Mouse (Mus musculus) limb, embryonic 11.5 days (tissue): ENCODE data around the gene Rin3. TPM values are rescaled to one million over a fixed set of nuclear protein-coding genes. Genes with fewer than 3 reads are reported as not detected.
A peak's percentile ranks its signal among the peaks of the same experiment; 100 is the strongest.

Experiments used
- ATAC-seq: fragments of 200-750 bp; cut with Nextera tagmentation; 2 replicates; pipeline ENCODE4 v1.8.0; 2017; ENCODE audit warnings: low read depth; ENCODE audit not compliant: insufficient number of reproducible peaks, low FRiP score, low TSS enrichment
- DNase-seq: peaks from one replicate; pipeline ENCODE4 v3.0.0-alpha.2; 2015; ENCODE audit warnings: low spot score
- H3K27ac ChIP-seq: fragments of 300-500 bp; sonication (generic); replicated peaks from 2 replicates; pipeline ENCODE4 v1.5.1; 2014; ENCODE audit warnings: low read depth, mild to moderate bottlenecking, low read length
- H3K27me3 ChIP-seq: fragments of 300-500 bp; sonication (generic); 2 replicates; pipeline ENCODE4 v1.6.1; 2014; ENCODE audit warnings: mild to moderate bottlenecking, low read length, mixed read lengths; ENCODE audit not compliant: control insufficient read depth, insufficient read depth
- H3K36me3 ChIP-seq: fragments of 300-500 bp; sonication (generic); 2 replicates; pipeline ENCODE4 v1.6.1; 2014; ENCODE audit warnings: mild to moderate bottlenecking, low read length, moderate library complexity, mixed read lengths; ENCODE audit not compliant: control insufficient read depth, insufficient read depth
- H3K4me1 ChIP-seq: fragments of 300-500 bp; sonication (generic); 2 replicates; pipeline ENCODE4 v1.6.1; 2014; ENCODE audit warnings: low read length, mixed read lengths; ENCODE audit not compliant: control insufficient read depth, insufficient read depth
- H3K4me2 ChIP-seq: fragments of 300-500 bp; sonication (generic); 2 replicates; pipeline ENCODE4 v1.6.1; 2014; ENCODE audit warnings: low read depth, mild to moderate bottlenecking, moderate library complexity; ENCODE audit not compliant: severe bottlenecking
- H3K4me3 ChIP-seq: fragments of 300-500 bp; sonication (generic); 2 replicates; pipeline ENCODE4 v1.5.1; 2014; ENCODE audit warnings: low read depth, low read length
- H3K9ac ChIP-seq: fragments of 300-500 bp; sonication (generic); 2 replicates; pipeline ENCODE4 v1.6.1; 2014; ENCODE audit warnings: mild to moderate bottlenecking, low read length
- H3K9me3 ChIP-seq: fragments of 300-500 bp; sonication (generic); 2 replicates; pipeline ENCODE4 v1.6.1; 2016; ENCODE audit warnings: low read length; ENCODE audit not compliant: control insufficient read depth
- WGBS: fragments of 180-500 bp; shearing (Covaris S2); extraction: QIAGEN DNeasy Blood & Tissue Kit; methylation state at CpG from one replicate; pipeline ENCODE4 v1.1.7; 2014; 5-methylcytosine and 5-hydroxymethylcytosine counted together
- polyA plus RNA-seq: library from polyadenylated mRNA; unstranded; fragments of >200 nt; fragmentation: Nextera tagmentation; extraction: Ambion mirVana; gene quantifications from 2 replicates; pipeline ENCODE4 v1.2.1, GENCODE M21; 2014

The Rin3 gene
- polyA plus RNA-seq, 1 experiment from 2014 or later: 4.2 TPM

DNA sequence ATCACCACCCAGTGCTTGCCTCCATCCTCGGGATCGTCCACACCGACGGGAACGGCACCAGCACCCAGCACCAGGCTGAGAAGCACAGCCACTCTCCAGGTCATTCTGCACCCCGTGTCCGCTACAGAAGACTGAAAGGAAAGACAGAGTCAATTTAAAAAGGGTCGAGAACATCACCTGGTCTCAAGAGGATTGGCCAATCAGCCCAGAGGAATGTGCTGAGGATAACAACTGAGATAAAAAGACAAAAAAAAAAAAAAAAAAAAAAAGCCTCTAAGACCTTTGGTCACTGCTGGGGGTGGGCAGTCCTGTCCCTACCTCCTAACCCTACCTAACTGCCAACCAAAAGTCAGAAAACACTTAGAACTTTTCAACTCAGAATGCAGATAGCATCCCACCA is 140.8 kb downstream of the Rin3 start:
- ATAC-seq (no peak), DNase-seq (no peak)
- Histone ChIP-seq H3K4me1 (no peaks in the 10 kb centered on the region), H3K9me3 (no peaks in the 10 kb centered on the region), H3K36me3 (no peaks in the 10 kb centered on the region), H3K27me3 (no peaks in the 10 kb centered on the region), H3K4me2 (no peak overlapping the region), H3K9ac (no peak overlapping the region), H3K27ac (no peak overlapping the region), H3K4me3 (no peak overlapping the region)
- WGBS: 91% methylated on average over 8 of the region's 8 CpGs

DNA sequence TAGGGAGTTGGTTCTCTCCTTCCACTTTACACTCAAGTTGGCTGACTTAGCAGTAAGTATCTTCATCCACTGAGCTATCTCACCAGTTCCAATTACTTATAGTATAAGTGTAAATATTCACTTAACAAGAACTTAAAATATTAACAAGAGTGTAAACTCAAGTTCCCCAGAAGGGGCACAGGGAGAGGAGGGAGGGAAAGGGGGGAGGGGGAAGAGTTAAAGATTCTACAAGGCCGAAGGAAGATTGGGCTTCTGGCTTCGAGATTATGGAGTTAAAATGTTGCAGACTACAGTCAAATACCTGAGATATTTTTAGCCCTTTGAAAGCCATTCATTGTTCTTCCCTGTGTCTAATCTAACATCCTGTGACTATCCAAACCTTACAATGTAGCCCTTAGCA is 141.6 kb downstream of the Rin3 start:
- Histone ChIP-seq H3K27ac (no peak overlapping the region), H3K4me3 (no peak overlapping the region), H3K27me3 (no peaks in the 10 kb centered on the region), H3K9me3 (no peaks in the 10 kb centered on the region), H3K4me2 (no peak overlapping the region), H3K9ac (no peak overlapping the region), H3K36me3 (no peaks in the 10 kb centered on the region), H3K4me1 (no peaks in the 10 kb centered on the region)
- ATAC-seq (no peak), DNase-seq (no peak)
- 75% methylated on average over 2 of the region's 2 CpGs for WGBS

GRCm38 (mm10) chr12:102425048-102425578 is 142.3 kb downstream of the Rin3 start:
- Histone ChIP-seq H3K36me3 (no peaks in the 10 kb centered on the region), H3K27ac (no peak overlapping the region), H3K4me3 (no peak overlapping the region), H3K4me1 (no peaks in the 10 kb centered on the region), H3K9ac (no peak overlapping the region), H3K27me3 (no peaks in the 10 kb centered on the region), H3K9me3 (no peaks in the 10 kb centered on the region), H3K4me2 (no peak overlapping the region)
- DNase-seq (no peak), ATAC-seq (no peak)
- WGBS: 64% methylated on average over 4 of the region's 4 CpGs

- 95% methylated on average over 7 of the region's 7 CpGs for WGBS
- DNase-seq: no peak
Observed at GRCm38 (mm10) chr12:102426285-102426684, 143.4 kb downstream of the Rin3 start.

GRCm38 (mm10) chr12:102429656-102430055 is 146.8 kb downstream of the Rin3 start:
- Histone ChIP-seq H3K9me3 (no peaks in the 10 kb centered on the region), H3K9ac (no peak overlapping the region), H3K27ac (no peak overlapping the region), H3K27me3 (no peaks in the 10 kb centered on the region), H3K4me2 (no peak overlapping the region), H3K4me3 (no peak overlapping the region), H3K36me3 (no peaks in the 10 kb centered on the region), H3K4me1 (no peaks in the 10 kb centered on the region)
- 95% methylated on average over 5 of the region's 5 CpGs for WGBS
- DNase-seq (no peak), ATAC-seq (no peak)

More at GRCm38 (mm10) chr12:102426285-102426684, 143.4 kb downstream of the Rin3 start:
- peak; percentile 9; the same call in 1 of the 2 replicates for ATAC-seq
- no peaks in the 10 kb centered on the region for H3K36me3 ChIP-seq
- no peaks in the 10 kb centered on the region for H3K9me3 ChIP-seq
- no peaks in the 10 kb centered on the region for H3K27me3 ChIP-seq
- H3K9ac ChIP-seq: no peak overlapping the region
- no peak overlapping the region for H3K4me3 ChIP-seq
- no peak overlapping the region for H3K4me2 ChIP-seq
- no peak overlapping the region for H3K27ac ChIP-seq
- H3K4me1 ChIP-seq: no peaks in the 10 kb centered on the region

DNA sequence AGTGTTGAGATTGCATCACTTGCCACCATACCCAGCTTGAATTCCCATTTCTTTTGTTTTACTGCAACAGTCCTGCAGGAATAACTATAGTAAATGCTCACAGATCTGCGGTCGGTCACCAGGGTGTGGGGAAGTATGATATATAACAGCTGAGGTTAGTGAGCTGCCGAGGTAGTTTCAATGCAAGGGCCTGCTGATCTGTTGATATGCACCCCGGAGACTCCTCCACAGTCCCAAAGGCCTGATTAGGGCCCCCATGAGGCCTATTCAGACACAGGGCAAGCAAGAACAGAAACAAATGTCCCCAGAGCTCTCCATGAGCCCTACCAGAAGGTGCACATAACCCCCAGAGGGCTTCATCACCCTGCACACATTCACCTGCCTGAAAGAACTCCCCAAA is 147.4 kb downstream of the Rin3 start:
- WGBS: 93% methylated on average over 4 of the region's 4 CpGs
- H3K27me3 ChIP-seq: no peaks in the 10 kb centered on the region
- DNase-seq (no peak), ATAC-seq (no peak)
- no peaks in the 10 kb centered on the region for H3K4me1 ChIP-seq
- H3K4me3 ChIP-seq: no peak overlapping the region
- H3K9me3 ChIP-seq: no peaks in the 10 kb centered on the region
- no peaks in the 10 kb centered on the region for H3K36me3 ChIP-seq
- no peak overlapping the region for H3K4me2 ChIP-seq
- H3K27ac ChIP-seq: no peak overlapping the region
- H3K9ac ChIP-seq: no peak overlapping the region

GRCm38 (mm10) chr12:102432238-102432637 is 149.4 kb downstream of the Rin3 start:
- no peak overlapping the region for H3K4me2 ChIP-seq
- no peak overlapping the region for H3K27ac ChIP-seq
- H3K27me3 ChIP-seq: no peaks in the 10 kb centered on the region
- 84% methylated on average over 12 of the region's 12 CpGs for WGBS
- ATAC-seq: no peak
- no peaks in the 10 kb centered on the region for H3K4me1 ChIP-seq
- DNase-seq: no peak
- H3K36me3 ChIP-seq: no peaks in the 10 kb centered on the region
- H3K9ac ChIP-seq: no peak overlapping the region
- H3K9me3 ChIP-seq: no peaks in the 10 kb centered on the region
- no peak overlapping the region for H3K4me3 ChIP-seq

DNA sequence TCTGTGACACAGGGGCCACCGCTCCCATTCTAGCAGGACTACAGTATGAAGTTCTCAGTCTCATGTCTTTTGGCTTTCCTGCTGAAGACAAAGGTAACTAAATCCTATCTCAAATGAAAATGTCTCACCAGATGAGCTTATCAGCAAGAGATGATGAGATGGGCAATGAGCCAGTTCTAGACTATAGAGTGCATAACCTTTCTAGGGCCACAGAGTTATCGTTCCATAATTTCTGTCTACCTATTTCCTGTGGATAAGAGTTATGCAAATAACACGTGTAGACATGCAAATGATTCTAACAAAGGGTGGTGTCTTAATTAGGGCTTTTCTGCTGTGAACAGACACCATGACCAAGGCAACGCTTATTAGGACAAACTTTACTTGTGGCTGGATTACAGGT is 151.3 kb downstream of the Rin3 start:
- Histone ChIP-seq H3K4me1 (peaks cover 5% of the 10 kb centered on the region; the same call in 1 of the 2 replicates), H3K9me3 (no peaks in the 10 kb centered on the region), H3K36me3 (no peaks in the 10 kb centered on the region), H3K27ac (no peak overlapping the region), H3K27me3 (no peaks in the 10 kb centered on the region), H3K9ac (no peak overlapping the region), H3K4me2 (no peak overlapping the region), H3K4me3 (no peak overlapping the region)
- DNase-seq (no peak), ATAC-seq (no peak)
- 89% methylated on average over 4 of the region's 4 CpGs for whole genome bisulfite sequencing

DNA sequence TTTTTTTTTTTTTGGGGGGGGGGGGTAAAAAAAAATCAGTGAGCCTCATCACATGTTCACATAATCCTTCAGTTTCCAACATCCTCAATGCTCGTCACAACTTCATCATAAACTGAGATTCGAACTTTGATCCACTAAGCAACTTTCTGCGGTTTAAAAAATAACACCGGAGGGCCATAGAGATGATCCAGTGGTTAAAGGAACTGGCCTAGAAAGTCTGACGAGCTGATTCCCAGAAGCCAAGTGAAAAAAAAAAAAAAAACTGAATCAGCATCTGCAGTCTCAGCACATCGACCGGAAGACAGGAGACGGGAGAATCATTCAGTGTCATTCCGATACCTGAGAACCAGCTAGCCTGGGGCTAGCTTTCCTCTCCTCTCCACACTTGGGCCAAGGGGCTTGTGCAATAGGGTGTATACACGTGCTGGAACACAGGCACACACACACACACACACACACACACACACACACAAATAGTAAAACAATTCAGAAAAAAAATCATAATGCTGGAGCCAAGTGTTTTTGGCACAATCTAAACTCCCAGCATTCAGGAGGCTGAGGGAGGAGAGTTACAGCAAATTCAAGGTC is 154.2 kb downstream of the Rin3 start:
- H3K27ac ChIP-seq: no peak overlapping the region
- no peak overlapping the region for H3K4me2 ChIP-seq
- no peaks in the 10 kb centered on the region for H3K27me3 ChIP-seq
- WGBS: 73% methylated on average over 10 of the region's 10 CpGs
- H3K36me3 ChIP-seq: no peaks in the 10 kb centered on the region
- no peak overlapping the region for H3K9ac ChIP-seq
- no peak overlapping the region for H3K4me3 ChIP-seq
- ATAC-seq (no peak), DNase-seq (no peak)
- peaks cover 5% of the 10 kb centered on the region; the same call in 1 of the 2 replicates for H3K4me1 ChIP-seq
- no peaks in the 10 kb centered on the region for H3K9me3 ChIP-seq
